Mouse (Mus musculus) spleen, postnatal 14 days (tissue): ENCODE results near the gene Nell2.
"Not testable (repeated sequence)": the region's sequence is repeated elsewhere in the genome, so short reads cannot be mapped to it uniquely, and the experiment has no call there.

ENCODE experiments used
- DNase-seq, 2 experiments: peaks; one replicate each; pipeline ENCODE4 v3.0.0; 2021 to 2022; ENCODE audit warnings: low spot score in 2 of 2

The Nell2 gene

GRCm38 (mm10) chr15:95527948-95528861, at the start of gene Nell2:
TSS of gene Nell2 (minus strand) at chr15:95528559.
- no peak for DNase-seq

GRCm38 (mm10) chr15:95574661-95575060, 46.3 kb upstream of the Nell2 start:
- DNase-seq, result no peak

GRCm38 (mm10) chr15:95569606-95570005, 41.2 kb upstream of the Nell2 start:
- no peak for DNase-seq

- no peak for DNase-seq
Measured at GRCm38 (mm10) chr15:95565160-95565559, 36.8 kb upstream of the Nell2 start.

GRCm38 (mm10) chr15:95561303-95561702, 32.9 kb upstream of the Nell2 start:
- no peak for DNase-seq

- no peak for DNase-seq
Measured at GRCm38 (mm10) chr15:95550011-95550410, 21.7 kb upstream of the Nell2 start.

GRCm38 (mm10) chr15:95542632-95543031, 14.3 kb upstream of the Nell2 start:
- no peak for DNase-seq

- no peak for DNase-seq
Measured at GRCm38 (mm10) chr15:95536724-95537123, 8.4 kb upstream of the Nell2 start.

- no peak for DNase-seq
Measured at GRCm38 (mm10) chr15:95536230-95536629, 7.9 kb upstream of the Nell2 start.

- no peak for DNase-seq
Measured at GRCm38 (mm10) chr15:95534644-95535043, 6.3 kb upstream of the Nell2 start.

- DNase-seq, result no peak
Measured at GRCm38 (mm10) chr15:95527461-95527947, 855 bp downstream of the Nell2 start.

GRCm38 (mm10) chr15:95526626-95527411, 1.5 kb downstream of the Nell2 start:
- no peak for DNase-seq

GRCm38 (mm10) chr15:95525997-95526396, 2.4 kb downstream of the Nell2 start:
- no peak for DNase-seq

GRCm38 (mm10) chr15:95518204-95518603, 10.2 kb downstream of the Nell2 start:
- DNase-seq, result no peak

- DNase-seq, result not testable (repeated sequence)
Measured at GRCm38 (mm10) chr15:95513306-95513705, 15.1 kb downstream of the Nell2 start.

- no peak for DNase-seq
Measured at GRCm38 (mm10) chr15:95495666-95496065, 32.7 kb downstream of the Nell2 start.

- DNase-seq, result no peak
Measured at GRCm38 (mm10) chr15:95495193-95495592, 33.2 kb downstream of the Nell2 start.

GRCm38 (mm10) chr15:95492201-95492600, 36.2 kb downstream of the Nell2 start:
- no peak for DNase-seq

GRCm38 (mm10) chr15:95489174-95489573, 39.2 kb downstream of the Nell2 start:
- DNase-seq, result no peak

- DNase-seq, result no peak
Measured at GRCm38 (mm10) chr15:95487961-95488360, 40.4 kb downstream of the Nell2 start.

GRCm38 (mm10) chr15:95482002-95482401, 46.4 kb downstream of the Nell2 start:
- no peak for DNase-seq

- no peak for DNase-seq
Measured at GRCm38 (mm10) chr15:95481585-95481984, 46.8 kb downstream of the Nell2 start.

- DNase-seq, result no peak
Measured at GRCm38 (mm10) chr15:95476440-95476839, 51.9 kb downstream of the Nell2 start.
